Mouse (Mus musculus) kidney, adult 10 weeks (tissue): ENCODE results near the gene C1qtnf12. TPM values are rescaled to one million over a fixed set of nuclear protein-coding genes. Genes with fewer than 3 reads are reported as not detected.

Source experiments
- polyA plus RNA-seq: library from polyadenylated mRNA; stranded (reverse); fragments of 350-450 nt; fragmentation: Illumina TruSeq; extraction: RNeasy Lipid Tissue Mini Kit (QIAGEN cat#74804); gene quantifications from one replicate; pipeline ENCODE4 v1.2.3, GENCODE M21; 2014; ENCODE audit warnings: low read depth, low replicate concordance

C1qtnf12 gene
- polyA plus RNA-seq: 28.0 TPM

DNA sequence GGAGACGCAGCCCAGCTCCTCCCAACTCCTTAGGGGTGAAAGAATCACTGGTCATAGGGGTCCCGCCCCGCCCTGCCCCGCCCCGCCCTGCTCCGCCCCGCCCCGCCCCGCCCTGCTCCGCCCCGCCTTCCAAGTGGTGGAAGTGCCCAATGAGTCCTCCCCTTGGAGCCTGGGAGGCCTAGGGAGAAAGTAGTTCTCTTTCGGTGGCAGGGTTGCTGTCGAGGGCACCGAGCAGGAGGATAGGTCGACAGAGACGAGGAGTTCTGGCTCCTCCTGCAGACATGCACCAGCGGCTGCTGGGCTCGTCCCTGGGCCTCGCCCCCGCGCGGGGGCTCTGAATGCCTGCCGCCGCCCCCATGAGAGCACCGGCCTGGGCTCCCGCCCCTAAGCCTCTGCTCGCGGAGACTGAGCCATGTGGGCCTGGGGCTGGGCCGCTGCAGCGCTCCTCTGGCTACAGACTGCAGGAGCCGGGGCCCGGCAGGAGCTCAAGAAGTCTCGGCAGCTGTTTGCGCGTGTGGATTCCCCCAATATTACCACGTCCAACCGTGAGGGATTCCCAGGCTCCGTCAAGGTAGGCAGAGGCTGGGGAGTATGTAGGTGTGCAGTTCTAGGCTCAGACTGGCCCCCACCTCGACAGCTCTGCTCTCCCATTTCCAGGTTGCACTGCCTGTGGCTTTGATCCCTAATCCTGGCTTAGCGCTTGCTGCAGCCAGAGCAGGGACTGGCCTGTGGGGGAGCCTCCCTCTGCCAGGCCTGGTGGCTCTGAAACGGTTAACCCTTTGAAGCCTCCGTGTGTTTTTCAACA is at the start of gene C1qtnf12:
TSS of gene C1qtnf12 (plus strand) at position 152 of the 805 bp plus-strand sequence.

DNA sequence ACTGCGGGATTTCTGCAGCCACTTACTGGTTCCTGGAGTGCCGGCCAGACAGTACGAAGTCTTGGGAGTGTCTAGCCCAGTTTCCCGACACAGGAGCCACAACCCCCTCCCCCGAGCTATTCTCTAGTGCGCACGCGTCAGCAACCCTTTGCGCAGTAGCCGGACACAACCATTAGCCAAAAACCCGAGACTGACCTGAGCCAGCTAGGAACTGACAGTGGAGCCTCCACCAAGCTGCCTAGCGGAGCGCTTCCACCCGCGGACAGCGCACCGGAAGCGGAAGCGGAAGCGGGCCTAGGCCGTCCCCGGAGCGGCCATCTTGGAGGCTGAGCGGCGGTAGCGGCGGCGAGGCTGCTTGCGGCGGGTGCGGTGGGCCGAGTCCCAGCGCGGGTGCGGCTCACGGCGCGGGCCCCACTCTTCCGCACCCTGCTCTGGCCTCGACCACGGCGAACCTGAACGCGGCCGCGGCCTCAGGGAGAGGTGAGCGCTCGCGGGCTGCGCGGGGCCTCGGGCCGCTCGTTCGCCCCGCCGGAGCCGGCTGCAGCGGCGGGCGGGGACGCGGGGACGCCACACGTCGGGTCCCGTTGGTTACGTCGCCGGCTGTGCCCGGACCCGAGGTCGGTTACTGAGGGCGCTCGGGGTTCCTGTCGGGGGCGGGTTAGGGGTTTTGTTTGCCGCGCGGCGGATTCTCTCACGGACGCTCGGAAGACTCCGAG is 18.4 kb upstream of the C1qtnf12 start, which contains the start of gene Ube2j2:
TSS of gene Ube2j2 (plus strand) at position 298 of the 716 bp plus-strand sequence.

DNA sequence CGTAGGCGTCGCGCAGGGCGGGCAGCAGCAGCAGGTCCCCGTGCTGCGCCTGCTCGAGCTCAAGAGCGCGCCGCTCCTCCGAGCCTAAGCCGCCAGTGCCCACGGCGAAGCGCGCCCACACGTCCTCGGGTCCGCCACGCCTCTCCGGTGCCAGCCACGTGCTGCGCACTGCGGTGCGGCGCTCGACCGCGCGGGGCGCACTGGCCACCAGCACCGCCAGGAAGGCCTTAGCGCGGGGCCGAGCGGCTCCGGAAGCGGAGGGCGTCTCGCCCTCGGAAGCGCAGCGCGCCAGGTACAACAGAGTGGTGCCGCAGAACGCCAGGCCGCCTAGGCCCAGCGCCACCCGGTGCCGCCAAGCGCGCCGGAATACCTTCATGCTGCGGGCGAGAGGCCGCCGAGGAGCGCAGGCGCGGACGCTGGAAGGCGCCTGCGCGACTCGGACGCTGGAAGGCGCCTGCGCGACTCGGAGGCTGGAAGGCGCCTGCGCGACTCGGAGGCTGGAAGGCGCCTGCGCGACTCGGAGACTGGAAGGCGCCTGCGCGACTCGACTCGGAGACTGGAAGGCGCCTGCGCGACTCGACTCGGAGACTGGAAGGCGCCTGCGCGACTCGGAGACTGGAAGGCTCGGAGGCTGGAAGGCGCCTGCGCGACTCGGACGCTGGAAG is 30.3 kb downstream of the C1qtnf12 start, which contains the start of the genes B3galt6 and Sdf4:
TSS of gene B3galt6 (minus strand) at position 409 of the 665 bp plus-strand sequence.
TSS of gene Sdf4 (plus strand) at position 632 of the 665 bp plus-strand sequence.

DNA sequence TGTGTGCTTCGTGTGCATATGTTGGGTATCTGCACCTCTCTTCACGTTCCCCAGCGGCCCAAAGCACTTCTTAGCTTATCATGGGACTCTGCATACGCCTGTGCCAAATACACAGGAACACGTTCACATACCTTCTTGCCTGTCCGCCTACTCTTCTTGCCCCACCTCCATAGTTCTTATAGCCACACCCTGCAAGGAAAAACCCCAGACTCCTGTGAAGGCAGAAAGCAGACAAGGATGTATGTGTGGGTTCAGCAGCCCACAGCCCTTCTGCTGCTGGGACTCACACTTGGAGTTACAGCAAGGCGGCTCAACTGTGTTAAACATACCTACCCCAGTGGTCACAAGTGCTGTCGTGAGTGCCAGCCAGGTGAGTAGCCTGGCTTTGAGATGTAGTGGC is 51.5 kb downstream of the C1qtnf12 start, which contains the start of gene Tnfrsf4:
TSS of gene Tnfrsf4 (plus strand) at position 207 of the 400 bp plus-strand sequence.

Other genes with a start within 250 kb of the C1qtnf12 start
- not detected for gene Tmem240, start 227.5 kb upstream of the C1qtnf12 start, polyA plus RNA-seq
- gene Atad3a, start 201.2 kb upstream of the C1qtnf12 start, polyA plus RNA-seq: 5.9 TPM
- gene Vwa1, start 187.6 kb upstream of the C1qtnf12 start, polyA plus RNA-seq: 3.3 TPM
- 2.2 TPM for gene Tmem88b, start 176.4 kb upstream of the C1qtnf12 start, polyA plus RNA-seq
- gene Ankrd65, start 171.9 kb upstream of the C1qtnf12 start, polyA plus RNA-seq: not detected
- gene Mrpl20, start 159.4 kb upstream of the C1qtnf12 start, polyA plus RNA-seq: 87.6 TPM
- 37.9 TPM for gene Ccnl2, start 149.8 kb upstream of the C1qtnf12 start, polyA plus RNA-seq
- 6.3 TPM for gene Aurkaip1, start 131.0 kb upstream of the C1qtnf12 start, polyA plus RNA-seq
- 43.1 TPM for gene Mxra8, start 122.6 kb upstream of the C1qtnf12 start, polyA plus RNA-seq
- gene Dvl1, start 114.9 kb upstream of the C1qtnf12 start, polyA plus RNA-seq: 3.0 TPM
- not detected for gene Tas1r3, start 99.0 kb upstream of the C1qtnf12 start, polyA plus RNA-seq
- 6.4 TPM for gene Cptp, start 92.9 kb upstream of the C1qtnf12 start, polyA plus RNA-seq
- gene Ints11, start 92.8 kb upstream of the C1qtnf12 start, polyA plus RNA-seq: 1.9 TPM
- gene Pusl1, start 70.5 kb upstream of the C1qtnf12 start, polyA plus RNA-seq: 1.4 TPM
- gene Acap3, start 70.5 kb upstream of the C1qtnf12 start, polyA plus RNA-seq: 0.97 TPM
- 50.5 TPM for gene Ube2j2, start 18.5 kb upstream of the C1qtnf12 start, polyA plus RNA-seq
- gene B3galt6, start 30.3 kb downstream of the C1qtnf12 start, polyA plus RNA-seq: 5.6 TPM
- 121 TPM for gene Sdf4, start 30.6 kb downstream of the C1qtnf12 start, polyA plus RNA-seq
- not detected for gene Tnfrsf4, start 51.5 kb downstream of the C1qtnf12 start, polyA plus RNA-seq
- gene Tnfrsf18, start 63.8 kb downstream of the C1qtnf12 start, polyA plus RNA-seq: not detected
- gene Ttll10, start 97.1 kb downstream of the C1qtnf12 start, polyA plus RNA-seq: 0.61 TPM
- 1.5 TPM for gene 9430015G10Rik, start 147.7 kb downstream of the C1qtnf12 start, polyA plus RNA-seq
- gene Rnf223, start 168.2 kb downstream of the C1qtnf12 start, polyA plus RNA-seq: not detected
- gene Agrn, start 235.2 kb downstream of the C1qtnf12 start, polyA plus RNA-seq: 20.3 TPM
- not detected for gene Isg15, start 238.5 kb downstream of the C1qtnf12 start, polyA plus RNA-seq
- 0.77 TPM for gene AW011738, start 241.0 kb downstream of the C1qtnf12 start, polyA plus RNA-seq